ENCODE assay signal across 7 mouse cellular contexts in genomic region chr10:93548991-93549390, GRCm38 (mm10). TPM values are rescaled to one million over a fixed set of nuclear protein-coding genes. Genes with fewer than 3 reads are reported as not detected.
DNase-seq lines count a peak whose midpoint lies in the region; ATAC-seq lines count a peak whose summit lies in the region.

No protein-coding gene starts in this region.

- DNase-seq in R1 (ENCODE audit: low read depth, low spot score): peak; percentile 90
- DNase-seq in layer of hippocampus, postnatal 25 days (ENCODE audit: extremely low spot score in 1 of 2, low spot score in 1 of 2): peak; percentile 44 to 89
- peak; percentile 30 to 41 for DNase-seq in right cerebral cortex, postnatal 36 days (ENCODE audit: low spot score in 2 of 2)

- H3K4me2 ChIP-seq in forebrain, embryonic 13.5 days: no peak overlapping the region
- H3K4me2 ChIP-seq in hindbrain, embryonic 13.5 days: no peak overlapping the region

- ATAC-seq in cerebellum, adult (ENCODE audit: insufficient number of reproducible peaks, low FRiP score, low TSS enrichment): peak; percentile 89
- peak; percentile 78; the same call in 1 of the 2 replicates for ATAC-seq in forebrain, embryonic 13.5 days
- peak; percentile 61; the same call in 1 of the 2 replicates for ATAC-seq in hindbrain, embryonic 13.5 days (ENCODE audit: low FRiP score)
- ATAC-seq in megakaryocyte-erythroid progenitor cell, adult 5-6 weeks (replicated peaks; ENCODE audit: low FRiP score, low TSS enrichment, poor library complexity, severe bottlenecking): peak; percentile 93

- H3K4me3 ChIP-seq in forebrain, embryonic 13.5 days: no peak overlapping the region
- no peak overlapping the region for H3K4me3 ChIP-seq in hindbrain, embryonic 13.5 days

- no peak overlapping the region for H3K27ac ChIP-seq in forebrain, embryonic 13.5 days
- no peak overlapping the region for H3K27ac ChIP-seq in hindbrain, embryonic 13.5 days

- H3K9ac ChIP-seq in forebrain, embryonic 13.5 days: no peak overlapping the region
- no peak overlapping the region for H3K9ac ChIP-seq in hindbrain, embryonic 13.5 days

- no peaks in the 10 kb centered on the region for H3K27me3 ChIP-seq in forebrain, embryonic 13.5 days
- H3K27me3 ChIP-seq in hindbrain, embryonic 13.5 days: no peaks in the 10 kb centered on the region

- H3K36me3 ChIP-seq in forebrain, embryonic 13.5 days (ENCODE audit: poor library complexity, severe bottlenecking): no peaks in the 10 kb centered on the region
- H3K36me3 ChIP-seq in hindbrain, embryonic 13.5 days: no peaks in the 10 kb centered on the region

- WGBS in forebrain, embryonic 13.5 days: 15% methylated on average over 7 of the region's 7 CpGs
- 15% methylated on average over 7 of the region's 7 CpGs for WGBS in hindbrain, embryonic 13.5 days

- H3K9me3 ChIP-seq in forebrain, embryonic 13.5 days (replicated peaks): no peaks in the 10 kb centered on the region
- no peaks in the 10 kb centered on the region for H3K9me3 ChIP-seq in hindbrain, embryonic 13.5 days

- H3K4me1 ChIP-seq in forebrain, embryonic 13.5 days: no peaks in the 10 kb centered on the region
- H3K4me1 ChIP-seq in hindbrain, embryonic 13.5 days (replicated peaks): no peaks in the 10 kb centered on the region

RNA-seq across cellular contexts. Expression of gene Ccdc38, which starts 8.6 kb away (rescaled TPM):
- 0.41 and 0.68 TPM in 2 replicates for polyA plus RNA-seq in forebrain, embryonic 13.5 days (2015; fragmentation: Nextera tagmentation; extraction: Ambion mirVana)
- polyA plus RNA-seq in hindbrain, embryonic 13.5 days (2015; fragmentation: Nextera tagmentation; extraction: Ambion mirVana): 0.27 TPM in 2 replicates
- total RNA-seq in layer of hippocampus, postnatal 25 days (2021): not detected
- total RNA-seq in megakaryocyte-erythroid progenitor cell, adult 5-6 weeks (2014; fragmentation: Nextera tagmentation): not detected in 2 replicates
- total RNA-seq in megakaryocyte-erythroid progenitor cell, adult 5-6 weeks (2017): not detected in 2 replicates

RNA-seq across cellular contexts. Expression of gene Amdhd1, which starts 9.2 kb away (rescaled TPM):
- polyA plus RNA-seq in forebrain, embryonic 13.5 days (2015; fragmentation: Nextera tagmentation; extraction: Ambion mirVana): 0.30 TPM in 1 of 2 replicates, not detected in the other
- 0.08 and 0.09 TPM in 2 replicates for polyA plus RNA-seq in hindbrain, embryonic 13.5 days (2015; fragmentation: Nextera tagmentation; extraction: Ambion mirVana)
- total RNA-seq in layer of hippocampus, postnatal 25 days (2021): under 1 TPM; 0.32 to 0.40 TPM
- total RNA-seq in megakaryocyte-erythroid progenitor cell, adult 5-6 weeks (2014; fragmentation: Nextera tagmentation): not detected in 2 replicates
- not detected in 2 replicates for total RNA-seq in megakaryocyte-erythroid progenitor cell, adult 5-6 weeks (2017)

RNA-seq across cellular contexts. Expression of gene Snrpf, which starts 40.5 kb away (rescaled TPM):
- polyA plus RNA-seq in forebrain, embryonic 13.5 days (2015; fragmentation: Nextera tagmentation; extraction: Ambion mirVana): 124 and 146 TPM in 2 replicates
- 80.6 and 84.7 TPM in 2 replicates for polyA plus RNA-seq in hindbrain, embryonic 13.5 days (2015; fragmentation: Nextera tagmentation; extraction: Ambion mirVana)
- total RNA-seq in layer of hippocampus, postnatal 25 days (2021): 10 to 100 TPM; 10.6 to 12.6 TPM
- total RNA-seq in megakaryocyte-erythroid progenitor cell, adult 5-6 weeks (2014; fragmentation: Nextera tagmentation): 264 and 276 TPM in 2 replicates
- total RNA-seq in megakaryocyte-erythroid progenitor cell, adult 5-6 weeks (2017): 328 and 443 TPM in 2 replicates

Comparison
In these comparisons a context has a peak if more than half of its experiments do, and no peak if none do; other contexts are left out.
1. DNase-seq: peak in every context shown above with its lines; median percentile 90 in R1; 66 in layer of hippocampus, postnatal 25 days; 36 in right cerebral cortex, postnatal 36 days.
2. RNA of gene Snrpf, which starts 40.5 kb away (total RNA-seq): 264 to 443 TPM in megakaryocyte-erythroid progenitor cell, adult 5-6 weeks; 10.6 to 12.6 TPM in layer of hippocampus, postnatal 25 days; every median in the first group is over 10 times any median in the second.
3. Peak in every context shown above with its lines, with median percentiles within 50 percentile points of each other: ATAC-seq.